Mouse (Mus musculus): ENCODE measurements around the gene Eid2. TPM values are rescaled to one million over a fixed set of nuclear protein-coding genes. Genes with fewer than 3 reads are reported as not detected.

The Eid2 gene
- polyA plus RNA-seq, 1 experiment from 2014 or later: 3.2 TPM

- Histone ChIP-seq H3K4me2 (ENCODE audit: low read length) (peak within 1 kb of the TSS; percentile 80), H3K36me3 (ENCODE audit: control insufficient read depth, insufficient read depth, low read length) (no peaks in the 10 kb centered on the region; the same call in 1 of the 2 replicates), H3K4me1 (replicated peaks; ENCODE audit: control insufficient read depth, insufficient read depth, low read length) (peaks cover 5% of the 10 kb centered on the region), H3K9me3 (ENCODE audit: control insufficient read depth, low read length) (no peaks in the 10 kb centered on the region), H3K27ac (ENCODE audit: low read depth) (peak within 1 kb of the TSS; percentile 64), H3K4me3 (ENCODE audit: low read depth, low read length) (peak within 1 kb of the TSS; percentile 43), H3K27me3 (replicated peaks; ENCODE audit: control insufficient read depth, insufficient read depth, low read length) (no peaks in the 10 kb centered on the region), H3K9ac (ENCODE audit: low read length) (peak within 1 kb of the TSS; percentile 66)
- WGBS: 3% methylated on average over 68 of the region's 68 CpGs
- ATAC-seq (replicated peaks; ENCODE audit: low FRiP score, low TSS enrichment, low read depth): peak; percentile 83
- peak; percentile 99 for DNase-seq (ENCODE audit: low spot score)
These were observed 10.1 kb downstream of the Eid2 start, which contains the start of gene Eid2b for GRCm38 (mm10) chr7:28277615-28278278. Gene Eid2b (plus strand): TSS chr7:28277739.

- H3K4me3 ChIP-seq (ENCODE audit: low read depth, low read length): peak overlapping the region; percentile 43
- H3K9ac ChIP-seq (ENCODE audit: low read length): peak overlapping the region; percentile 66
- no peaks in the 10 kb centered on the region for H3K36me3 ChIP-seq (ENCODE audit: control insufficient read depth, insufficient read depth, low read length)
- H3K9me3 ChIP-seq (ENCODE audit: control insufficient read depth, low read length): no peaks in the 10 kb centered on the region
- H3K27ac ChIP-seq (ENCODE audit: low read depth): no peak overlapping the region; the same call in 1 of the 2 replicates
- ATAC-seq (replicated peaks; ENCODE audit: low FRiP score, low TSS enrichment, low read depth) (no peak), DNase-seq (ENCODE audit: low spot score) (no peak)
- peaks cover 5% of the 10 kb centered on the region for H3K4me1 ChIP-seq (replicated peaks; ENCODE audit: control insufficient read depth, insufficient read depth, low read length)
- 84% methylated on average over 7 of the region's 7 CpGs for WGBS
- peak overlapping the region; percentile 80 for H3K4me2 ChIP-seq (ENCODE audit: low read length)
- H3K27me3 ChIP-seq (replicated peaks; ENCODE audit: control insufficient read depth, insufficient read depth, low read length): no peaks in the 10 kb centered on the region
These were observed 10.6 kb downstream of the Eid2 start for GRCm38 (mm10) chr7:28278279-28278652.

- Histone ChIP-seq H3K36me3 (ENCODE audit: control insufficient read depth, insufficient read depth, low read length) (no peaks in the 10 kb centered on the region), H3K27me3 (replicated peaks; ENCODE audit: control insufficient read depth, insufficient read depth, low read length) (no peaks in the 10 kb centered on the region), H3K27ac (ENCODE audit: low read depth) (no peak overlapping the region), H3K4me1 (replicated peaks; ENCODE audit: control insufficient read depth, insufficient read depth, low read length) (peaks cover 5% of the 10 kb centered on the region), H3K4me2 (ENCODE audit: low read length) (no peak overlapping the region), H3K4me3 (ENCODE audit: low read depth, low read length) (no peak overlapping the region), H3K9me3 (ENCODE audit: control insufficient read depth, low read length) (no peaks in the 10 kb centered on the region), H3K9ac (ENCODE audit: low read length) (no peak overlapping the region)
- ATAC-seq (replicated peaks; ENCODE audit: low FRiP score, low TSS enrichment, low read depth): no peak
- WGBS: 81% methylated on average over 7 of the region's 7 CpGs
- DNase-seq (ENCODE audit: low spot score): no peak
These were observed 12.9 kb downstream of the Eid2 start for GRCm38 (mm10) chr7:28280630-28281029.

GRCm38 (mm10) chr7:28290165-28290564, 22.5 kb downstream of the Eid2 start:
- DNase-seq (ENCODE audit: low spot score) (peak; percentile 62), ATAC-seq (replicated peaks; ENCODE audit: low FRiP score, low TSS enrichment, low read depth) (no peak)
- H3K27me3 ChIP-seq (replicated peaks; ENCODE audit: control insufficient read depth, insufficient read depth, low read length): peaks cover 67% of the 10 kb centered on the region
- no peaks in the 10 kb centered on the region for H3K36me3 ChIP-seq (ENCODE audit: control insufficient read depth, insufficient read depth, low read length)
- peaks cover 13% of the 10 kb centered on the region for H3K4me1 ChIP-seq (replicated peaks; ENCODE audit: control insufficient read depth, insufficient read depth, low read length)
- no peaks in the 10 kb centered on the region for H3K9me3 ChIP-seq (ENCODE audit: control insufficient read depth, low read length)
- H3K4me2 ChIP-seq (ENCODE audit: low read length): peak overlapping the region; percentile 51
- H3K27ac ChIP-seq (ENCODE audit: low read depth): no peak overlapping the region
- H3K4me3 ChIP-seq (ENCODE audit: low read depth, low read length): peak overlapping the region; percentile 22
- H3K9ac ChIP-seq (ENCODE audit: low read length): 0 out of 2 replicates have a peak overlapping the region, but pooled peaks have one; percentile 13
- WGBS: 1% methylated on average over 18 of the region's 18 CpGs

- WGBS: under 1% methylated on average over 52 of the region's 52 CpGs
- peak; percentile 49 for ATAC-seq (replicated peaks; ENCODE audit: low FRiP score, low TSS enrichment, low read depth)
- no peaks in the 10 kb centered on the region for H3K9me3 ChIP-seq (ENCODE audit: control insufficient read depth, low read length)
- H3K36me3 ChIP-seq (ENCODE audit: control insufficient read depth, insufficient read depth, low read length): no peaks in the 10 kb centered on the region
- 0 out of 2 replicates have a peak within 1 kb of the TSS, but pooled peaks have one; percentile 13 for H3K9ac ChIP-seq (ENCODE audit: low read length)
- peak; percentile 67 for DNase-seq (ENCODE audit: low spot score)
- H3K27ac ChIP-seq (ENCODE audit: low read depth): no peak within 1 kb of the TSS
- H3K4me2 ChIP-seq (ENCODE audit: low read length): peak within 1 kb of the TSS; percentile 51
- peaks cover 13% of the 10 kb centered on the region for H3K4me1 ChIP-seq (replicated peaks; ENCODE audit: control insufficient read depth, insufficient read depth, low read length)
- peak within 1 kb of the TSS; percentile 22 for H3K4me3 ChIP-seq (ENCODE audit: low read depth, low read length)
- H3K27me3 ChIP-seq (replicated peaks; ENCODE audit: control insufficient read depth, insufficient read depth, low read length): peaks cover 74% of the 10 kb centered on the region
These were observed 23.2 kb downstream of the Eid2 start, which contains the start of gene Selenov for GRCm38 (mm10) chr7:28290638-28291590. Gene Selenov (minus strand): TSS chr7:28291186.

GRCm38 (mm10) chr7:28294481-28294880, 26.8 kb downstream of the Eid2 start:
- Histone ChIP-seq H3K9me3 (ENCODE audit: control insufficient read depth, low read length) (no peaks in the 10 kb centered on the region), H3K4me2 (ENCODE audit: low read length) (peak overlapping the region; percentile 74), H3K9ac (ENCODE audit: low read length) (peak overlapping the region; percentile 45), H3K4me3 (ENCODE audit: low read depth, low read length) (peak overlapping the region; percentile 44), H3K4me1 (replicated peaks; ENCODE audit: control insufficient read depth, insufficient read depth, low read length) (peaks cover 16% of the 10 kb centered on the region), H3K27me3 (replicated peaks; ENCODE audit: control insufficient read depth, insufficient read depth, low read length) (peaks cover 83% of the 10 kb centered on the region), H3K27ac (ENCODE audit: low read depth) (no peak overlapping the region), H3K36me3 (ENCODE audit: control insufficient read depth, insufficient read depth, low read length) (no peaks in the 10 kb centered on the region)
- DNase-seq (ENCODE audit: low spot score) (peak; percentile 77), ATAC-seq (replicated peaks; ENCODE audit: low FRiP score, low TSS enrichment, low read depth) (peak; percentile 59)
- WGBS: 3% methylated on average over 61 of the region's 63 CpGs

GRCm38 (mm10) chr7:28298837-28299625, 31.4 kb downstream of the Eid2 start:
- H3K4me3 ChIP-seq (ENCODE audit: low read depth, low read length): no peak overlapping the region
- no peak overlapping the region for H3K9ac ChIP-seq (ENCODE audit: low read length)
- peak overlapping the region; percentile 22; the same call in 1 of the 2 replicates for H3K4me2 ChIP-seq (ENCODE audit: low read length)
- H3K27me3 ChIP-seq (replicated peaks; ENCODE audit: control insufficient read depth, insufficient read depth, low read length): peaks cover 69% of the 10 kb centered on the region
- H3K9me3 ChIP-seq (ENCODE audit: control insufficient read depth, low read length): no peaks in the 10 kb centered on the region
- peaks cover 7% of the 10 kb centered on the region for H3K4me1 ChIP-seq (replicated peaks; ENCODE audit: control insufficient read depth, insufficient read depth, low read length)
- WGBS: 26% methylated on average over 43 of the region's 43 CpGs
- peak; percentile 65 for DNase-seq (ENCODE audit: low spot score)
- no peaks in the 10 kb centered on the region for H3K36me3 ChIP-seq (ENCODE audit: control insufficient read depth, insufficient read depth, low read length)
- no peak for ATAC-seq (replicated peaks; ENCODE audit: low FRiP score, low TSS enrichment, low read depth)
- no peak overlapping the region for H3K27ac ChIP-seq (ENCODE audit: low read depth)
